Mouse (Mus musculus) CH12.LX (cell line): Measurements from ENCODE around the gene Tmem123. TPM values are rescaled to one million over a fixed set of nuclear protein-coding genes. Genes with fewer than 3 reads are reported as not detected.

Experiments
- DNase-seq: peaks from one replicate; pipeline ENCODE4 v3.0.0-alpha.2; 2013; ENCODE audit errors: extremely low read depth
- H3K27ac ChIP-seq: 2 replicates; pipeline ENCODE4 v1.5.1; 2012; ENCODE audit warnings: low read depth, mild to moderate bottlenecking, control low read depth, moderate library complexity; ENCODE audit not compliant: insufficient read depth
- H3K27me3 ChIP-seq: replicated peaks from 2 replicates; pipeline ENCODE3; 2012; ENCODE audit warnings: inconsistent platforms
- H3K36me3 ChIP-seq, 2 experiments: replicated peaks in 1 of 2; 2 replicates each; pipeline versions ENCODE3 to v1.6.1; 2012; ENCODE audit warnings: inconsistent platforms in 1 of 2, low read length in 1 of 2, mild to moderate bottlenecking in 1 of 2, mixed read lengths in 1 of 2, moderate library complexity in 1 of 2; ENCODE audit not compliant: control insufficient read depth in 1 of 2, insufficient read depth in 1 of 2
- H3K4me1 ChIP-seq, 2 experiments: 2 replicates each; pipeline ENCODE4 v1.6.1; 2012; ENCODE audit warnings: inconsistent platforms in 1 of 2, moderate library complexity in 1 of 2; ENCODE audit not compliant: insufficient read depth in 2 of 2, control insufficient read depth in 1 of 2
- H3K4me2 ChIP-seq: 2 replicates; pipeline ENCODE4 v1.6.1; 2012; ENCODE audit warnings: low read depth, mild to moderate bottlenecking, control low read depth; ENCODE audit not compliant: poor library complexity, insufficient read depth, severe bottlenecking
- H3K4me3 ChIP-seq, 3 experiments: fragments of 150-350 bp in 1 of 3; sonication (generic) in 1 of 3; replicated peaks in 1 of 3; 2 replicates each; pipeline versions ENCODE3 to v1.5.1; 2011 to 2012; ENCODE audit warnings: low read depth in 2 of 3, low read length in 2 of 3, mild to moderate bottlenecking in 2 of 3, moderate library complexity in 2 of 3, control low read depth in 1 of 3, improper control_type of control experiment in 1 of 3, inconsistent platforms in 1 of 3, mixed read lengths in 1 of 3; ENCODE audit not compliant: poor library complexity in 1 of 3
- H3K79me2 ChIP-seq: replicated peaks from 2 replicates; pipeline ENCODE4 v1.6.1; 2012; ENCODE audit warnings: mild to moderate bottlenecking, moderate library complexity; ENCODE audit not compliant: control insufficient read depth, poor library complexity, insufficient read depth, severe bottlenecking; ENCODE audit errors: extremely low read depth
- H3K9ac ChIP-seq: 2 replicates; pipeline ENCODE4 v1.6.1; 2012; ENCODE audit warnings: low read depth, mild to moderate bottlenecking, control low read depth, moderate library complexity; ENCODE audit not compliant: insufficient read depth
- H3K9me3 ChIP-seq: replicated peaks from 2 replicates; pipeline ENCODE3; 2012; ENCODE audit warnings: low read length, inconsistent platforms, mixed read lengths
- CTCF ChIP-seq, 2 experiments: IDR thresholded peaks in 1 of 2; conservative IDR thresholded peaks in 1 of 2; 2 replicates each; pipeline ENCODE4 v1.5.1; 2011 to 2012; ENCODE audit warnings: low read depth in 2 of 2, low read length in 2 of 2, improper control_type of control experiment in 1 of 2, inconsistent platforms in 1 of 2, mild to moderate bottlenecking in 1 of 2, moderate library complexity in 1 of 2
- EP300 ChIP-seq: IDR thresholded peaks from 2 replicates; pipeline ENCODE4 v1.6.1; 2011; ENCODE audit warnings: low read length, improper control_type of control experiment
- JUND ChIP-seq: conservative IDR thresholded peaks from 2 replicates; pipeline ENCODE4 v1.6.1; 2011; ENCODE audit warnings: low read depth, low read length, improper control_type of control experiment
- MXI1 ChIP-seq: IDR thresholded peaks from 2 replicates; pipeline ENCODE4 v1.6.1; 2011; ENCODE audit warnings: mild to moderate bottlenecking, low read depth, low read length, improper control_type of control experiment
- MYC ChIP-seq: IDR thresholded peaks from 2 replicates; pipeline ENCODE4 v1.6.1; 2011; ENCODE audit warnings: low read depth, mild to moderate bottlenecking, improper control_type of control experiment, low read length
- PAX5 ChIP-seq: IDR thresholded peaks from 2 replicates; pipeline ENCODE4 v1.6.1; 2012; ENCODE audit warnings: low read length, inconsistent platforms, mixed read lengths
- POLR2A ChIP-seq: IDR thresholded peaks from 2 replicates; pipeline ENCODE4 v1.6.1; 2011; ENCODE audit warnings: low read depth, mild to moderate bottlenecking, improper control_type of control experiment, low read length
- USF2 ChIP-seq: conservative IDR thresholded peaks from 2 replicates; pipeline ENCODE4 v1.6.1; 2011; ENCODE audit warnings: low read depth, low read length, improper control_type of control experiment
- dilution Hi-C: fragments of 300-500 bp; cut with MboI; formaldehyde crosslinking; loops from 2 replicates; pipeline ENCODE4 v1.14.3; 2020; ENCODE audit warnings: low sequenced_read_pairs; ENCODE audit not compliant: extremely low pct_unique_long_range_greater_than_20kb, extremely low pct_ligation_motif_present
- in situ Hi-C: fragments of 300-500 bp; cut with MboI; formaldehyde crosslinking; loops from 3 replicates; pipeline ENCODE4 v1.14.3; 2019; ENCODE audit warnings: low sequenced_read_pairs, low pct_ligation_motif_present, low pct_unique_long_range_greater_than_20kb, mixed read lengths
- polyA plus RNA-seq: library from polyadenylated mRNA; unstranded; fragments of >175 nt; gene quantifications from 2 replicates; pipeline ENCODE4 v1.2.1, GENCODE M21; 2012; ENCODE audit warnings: low read depth; ENCODE audit not compliant: insufficient read length
- total RNA-seq, 2 experiments: library from RNA; depleted of rRNA; stranded (reverse); fragments of 300-350 nt in 1 of 2; fragments of >200 nt in 1 of 2; gene quantifications; 2 replicates each; pipeline ENCODE4 v1.2.3; 2012 to 2014

The Tmem123 gene
- total and polyA plus RNA-seq, 3 experiments, result 61.1 to 183 (median 107) TPM

- peaks cover 71 to 92% of the 10 kb centered on the region in 2 experiments for H3K36me3 ChIP-seq
- dilution Hi-C loops, result no loop called here
- in situ Hi-C loops, result no loop called here
- no peak overlapping the region for H3K27ac ChIP-seq
- no peak overlapping the region for H3K4me2 ChIP-seq
- no peak overlapping the region for H3K9ac ChIP-seq
- TF ChIP-seq POLR2A (no peak), EP300 (no peak), PAX5 (no peak), MXI1 (no peak)
- no peak for DNase-seq
- no peaks in the 10 kb centered on the region for H3K27me3 ChIP-seq
- no peak overlapping the region for H3K4me3 ChIP-seq
- no peaks in the 10 kb centered on the region for H3K9me3 ChIP-seq
- peaks cover 3 to 13% of the 10 kb centered on the region in 2 experiments; a peak in 3 of 4 replicates for H3K4me1 ChIP-seq
- H3K79me2 ChIP-seq, result peaks cover 8% of the 10 kb centered on the region; the same call in 1 of the 2 replicates
Observed at GRCm38 (mm10) chr9:7789764-7790575, 26.1 kb downstream of the Tmem123 start.

DNA sequence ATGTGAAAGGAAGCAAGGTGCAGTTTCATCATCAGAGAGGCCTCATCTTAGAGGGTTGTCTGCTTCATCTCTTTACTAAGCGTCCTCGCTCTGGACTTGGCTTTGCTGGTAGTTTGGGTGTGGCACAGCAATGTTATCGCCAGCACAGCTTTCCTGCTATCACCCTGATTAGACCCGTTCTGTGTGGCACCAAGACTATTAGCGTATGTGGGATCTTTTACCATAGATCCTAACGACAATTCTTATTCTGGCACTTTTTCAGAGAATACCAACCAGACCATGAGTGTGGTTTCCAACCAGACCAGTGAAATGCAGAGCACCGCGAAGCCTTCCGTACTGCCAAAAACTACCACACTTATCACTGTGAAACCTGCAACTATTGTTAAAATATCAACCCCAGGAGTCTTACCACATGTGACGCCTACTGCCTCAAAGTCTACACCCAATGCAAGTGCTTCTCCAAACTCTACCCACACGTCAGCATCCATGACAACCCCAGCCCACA, 26.8 kb downstream of the Tmem123 start:
- Histone ChIP-seq H3K36me3 (peaks cover 66 to 91% of the 10 kb centered on the region in 2 experiments), H3K79me2 (peaks cover 8% of the 10 kb centered on the region; the same call in 1 of the 2 replicates), H3K9ac (no peak overlapping the region), H3K27me3 (no peaks in the 10 kb centered on the region), H3K4me1 (peaks cover 3 to 8% of the 10 kb centered on the region in 2 experiments; a peak in 2 of 4 replicates), H3K9me3 (no peaks in the 10 kb centered on the region), H3K27ac (no peak overlapping the region), H3K4me2 (no peak overlapping the region), H3K4me3 (no peak overlapping the region)
- in situ Hi-C loops, result no loop called here
- no peak for TF ChIP-seq MYC
- TF ChIP-seq USF2, result no peak
- dilution Hi-C loops, result no loop called here
- no peak for DNase-seq

DNA sequence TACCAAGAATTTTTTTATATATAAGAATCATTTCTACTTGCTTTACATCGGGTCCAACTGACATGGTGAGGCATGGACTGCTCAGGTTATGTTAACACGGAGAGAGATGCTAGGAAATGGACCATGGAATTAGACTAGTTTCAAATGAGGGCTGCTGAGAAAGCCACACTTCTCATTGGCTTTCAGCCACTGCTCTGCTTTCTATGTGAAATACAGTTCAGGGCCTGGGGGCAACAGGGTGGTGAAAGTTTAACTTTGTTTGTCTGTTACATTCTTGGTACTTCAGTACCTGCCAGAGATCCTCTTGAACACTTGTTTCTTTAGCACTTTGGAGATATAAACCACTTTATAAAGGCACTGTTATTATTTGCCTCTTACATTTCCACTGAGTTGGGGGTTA, 29.7 kb downstream of the Tmem123 start:
- H3K9me3 ChIP-seq, result no peaks in the 10 kb centered on the region
- in situ Hi-C loops (no loop called here), dilution Hi-C loops (no loop called here)
- H3K27me3 ChIP-seq, result no peaks in the 10 kb centered on the region
- peaks cover 44 to 67% of the 10 kb centered on the region in 2 experiments for H3K36me3 ChIP-seq
- H3K4me3 ChIP-seq, result no peak overlapping the region
- H3K4me1 ChIP-seq, result no peaks in the 10 kb centered on the region
- H3K27ac ChIP-seq, result no peak overlapping the region
- H3K4me2 ChIP-seq, result no peak overlapping the region
- H3K9ac ChIP-seq, result no peak overlapping the region
- no peak for DNase-seq
- TF ChIP-seq JUND (no peak), CTCF (conservative IDR thresholded peaks at IDR 0.05 in 1 of 2, IDR thresholded peaks at IDR 0.05 in 1 of 2; ENCODE audit: low read depth in 2 of 2, low read length in 2 of 2) (no peak)
- no peaks in the 10 kb centered on the region; the same call in 1 of the 2 replicates for H3K79me2 ChIP-seq
